Mouse (Mus musculus) liver, embryonic 14.5 days (tissue): ENCODE measurements around the gene Gtf3c5. TPM values are rescaled to one million over a fixed set of nuclear protein-coding genes. Genes with fewer than 3 reads are reported as not detected.

ENCODE experiments used
- ATAC-seq: fragments of 200-750 bp; cut with Nextera tagmentation; 2 replicates; pipeline ENCODE4 v1.8.0; 2017; ENCODE audit warnings: moderate number of reproducible peaks, mild to moderate bottlenecking, moderate library complexity; ENCODE audit not compliant: insufficient read depth
- DNase-seq, 3 experiments: peaks; one replicate each; pipeline ENCODE4 v3.0.0-alpha.2; 2012 to 2013; ENCODE audit warnings: low read depth in 3 of 3, low spot score in 3 of 3
- H3K27ac ChIP-seq: fragments of 300-500 bp; sonication (generic); 2 replicates; pipeline ENCODE4 v1.5.1; 2014; ENCODE audit warnings: moderate library complexity, mild to moderate bottlenecking, control low read depth, inconsistent platforms
- H3K27me3 ChIP-seq: fragments of 300-500 bp; sonication (generic); 2 replicates; pipeline ENCODE4 v1.6.1; 2014; ENCODE audit warnings: mild to moderate bottlenecking, low read length, moderate library complexity; ENCODE audit not compliant: control insufficient read depth, insufficient read depth
- H3K36me3 ChIP-seq: fragments of 300-500 bp; sonication (generic); replicated peaks from 2 replicates; pipeline ENCODE4 v1.6.1; 2014; ENCODE audit warnings: low read depth; ENCODE audit not compliant: control insufficient read depth, insufficient read depth
- H3K4me1 ChIP-seq, 2 experiments: fragments of 200-500 bp in 1 of 2; fragments of 300-500 bp in 1 of 2; sonication (generic) in 1 of 2; replicated peaks; 2 replicates each; pipeline ENCODE4 v1.6.1; 2012 to 2014; ENCODE audit warnings: antibody characterized with exemption in 1 of 2, inconsistent platforms in 1 of 2, low read length in 1 of 2; ENCODE audit not compliant: control insufficient read depth in 2 of 2, insufficient read depth in 2 of 2
- H3K4me2 ChIP-seq: fragments of 300-500 bp; sonication (generic); 2 replicates; pipeline ENCODE4 v1.6.1; 2014; ENCODE audit warnings: low read depth, mild to moderate bottlenecking, control low read depth, moderate library complexity
- H3K4me3 ChIP-seq, 2 experiments: fragments of 200-500 bp in 1 of 2; fragments of 300-500 bp in 1 of 2; sonication (generic) in 1 of 2; 2 replicates each; pipeline ENCODE4 v1.5.1; 2012 to 2014; ENCODE audit warnings: low read depth in 2 of 2, low read length in 2 of 2, mild to moderate bottlenecking in 2 of 2, control low read depth in 1 of 2, inconsistent platforms in 1 of 2, moderate library complexity in 1 of 2; ENCODE audit not compliant: insufficient read depth in 1 of 2
- H3K9ac ChIP-seq: fragments of 300-500 bp; sonication (generic); replicated peaks from 2 replicates; pipeline ENCODE4 v1.6.1; 2014; ENCODE audit warnings: mild to moderate bottlenecking, control low read depth, moderate library complexity
- H3K9me3 ChIP-seq: fragments of 300-500 bp; sonication (generic); 2 replicates; pipeline ENCODE4 v1.6.1; 2016; ENCODE audit warnings: low read length, mixed read lengths; ENCODE audit not compliant: control insufficient read depth
- CTCF ChIP-seq: IDR thresholded peaks from 2 replicates; pipeline ENCODE4 v1.5.1; 2016; ENCODE audit warnings: antibody characterized with exemption, low read depth, control low read depth
- EP300 ChIP-seq: IDR thresholded peaks from 2 replicates; pipeline ENCODE4 v1.6.1; 2016; ENCODE audit warnings: antibody characterized with exemption, low read depth
- WGBS: fragments of 180-500 bp; shearing (Covaris S2); extraction: QIAGEN DNeasy Blood & Tissue Kit; methylation state at CpG from one replicate; pipeline ENCODE4 v1.1.7; 2014; ENCODE audit not compliant: insufficient replicate concordance; 5-methylcytosine and 5-hydroxymethylcytosine counted together
- polyA plus RNA-seq, 2 experiments: library from polyadenylated mRNA; depleted of rRNA in 1 of 2; stranded (reverse) in 1 of 2; unstranded in 1 of 2; fragments of >200 nt; fragmentation: Nextera tagmentation in 1 of 2; extraction: Ambion mirVana in 1 of 2; gene quantifications; 2 replicates each; pipeline versions ENCODE4 v1.2.1 to v1.2.3; 2012 to 2014

Gtf3c5 gene
- polyA plus RNA-seq, 2 experiments = 7.6 to 11.6 TPM

- no peak overlapping the region for H3K27ac ChIP-seq
- H3K4me3 ChIP-seq = no peak overlapping the region
- H3K9ac ChIP-seq = no peak overlapping the region
- 0 out of 2 replicates have a peak, but pooled peaks have one; percentile 29 for ATAC-seq
- peaks cover 0 to 3% of the 10 kb centered on the region in 2 experiments; a peak in 1 of 4 replicates for H3K4me1 ChIP-seq
- no peak overlapping the region for H3K4me2 ChIP-seq
- no peak for DNase-seq
- H3K36me3 ChIP-seq = no peaks in the 10 kb centered on the region
- TF ChIP-seq CTCF = no peak
- TF ChIP-seq EP300 = no peak
- no peaks in the 10 kb centered on the region for H3K27me3 ChIP-seq
- WGBS = 42% methylated on average over 5 of the region's 5 CpGs
- H3K9me3 ChIP-seq = no peaks in the 10 kb centered on the region
Observed at GRCm38 (mm10) chr2:28523643-28524117, 59.9 kb downstream of the Gtf3c5 start.

- H3K9ac ChIP-seq = no peak overlapping the region
- H3K4me2 ChIP-seq = no peak overlapping the region
- TF ChIP-seq CTCF (no peak), EP300 (no peak)
- H3K27ac ChIP-seq = no peak overlapping the region
- no peaks in the 10 kb centered on the region for H3K27me3 ChIP-seq
- 57% methylated on average over 4 of the region's 4 CpGs for WGBS
- H3K4me1 ChIP-seq = peaks cover 0 to 3% of the 10 kb centered on the region in 2 experiments; a peak in 1 of 4 replicates
- ATAC-seq = no peak
- no peaks in the 10 kb centered on the region for H3K36me3 ChIP-seq
- no peak for DNase-seq
- no peak overlapping the region for H3K4me3 ChIP-seq
- H3K9me3 ChIP-seq = no peaks in the 10 kb centered on the region
Observed at GRCm38 (mm10) chr2:28522166-28522565, 61.4 kb downstream of the Gtf3c5 start.

GRCm38 (mm10) chr2:28521571-28522151 is 61.9 kb downstream of the Gtf3c5 start:
- WGBS = 66% methylated on average over 6 of the region's 6 CpGs
- H3K27ac ChIP-seq = no peak overlapping the region
- H3K27me3 ChIP-seq = no peaks in the 10 kb centered on the region
- peaks cover 0 to 3% of the 10 kb centered on the region in 2 experiments; a peak in 1 of 4 replicates for H3K4me1 ChIP-seq
- no peaks in the 10 kb centered on the region for H3K36me3 ChIP-seq
- ATAC-seq = no peak
- H3K9me3 ChIP-seq = no peaks in the 10 kb centered on the region
- TF ChIP-seq EP300 (no peak), CTCF (no peak)
- DNase-seq = no peak
- no peak overlapping the region for H3K4me3 ChIP-seq
- no peak overlapping the region for H3K9ac ChIP-seq
- no peak overlapping the region for H3K4me2 ChIP-seq

DNA sequence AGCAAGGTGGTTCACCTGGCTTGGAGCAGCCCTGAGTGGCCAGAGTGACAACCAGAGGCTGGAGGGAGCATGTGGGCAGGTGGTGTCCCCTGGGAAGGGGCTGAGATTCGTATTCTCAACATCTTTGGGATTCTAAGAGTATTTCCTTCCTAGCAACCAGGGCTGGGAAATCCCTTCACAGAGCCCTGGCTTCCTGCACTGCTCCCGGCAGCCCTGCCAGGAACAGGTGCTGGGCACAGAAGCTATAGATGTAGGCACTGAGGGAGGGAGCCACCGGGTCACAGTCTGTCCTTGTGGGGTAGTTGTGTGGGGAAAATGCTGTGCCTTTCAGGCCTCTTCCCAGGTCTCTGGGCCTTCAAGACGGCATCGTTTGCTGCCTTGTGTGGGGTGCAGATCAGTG is 63.0 kb downstream of the Gtf3c5 start:
- Histone ChIP-seq H3K9ac (no peak overlapping the region), H3K4me1 (no peaks in the 10 kb centered on the region; a peak in 1 of 4 replicates), H3K27ac (no peak overlapping the region), H3K36me3 (no peaks in the 10 kb centered on the region), H3K27me3 (no peaks in the 10 kb centered on the region), H3K4me3 (no peak overlapping the region), H3K9me3 (no peaks in the 10 kb centered on the region), H3K4me2 (no peak overlapping the region)
- ATAC-seq (no peak), DNase-seq (no peak)
- WGBS = 57% methylated on average over 5 of the region's 5 CpGs
- TF ChIP-seq EP300 (no peak), CTCF (no peak)

- no peak for TF ChIP-seq EP300
- TF ChIP-seq CTCF = no peak
- 74% methylated on average over 2 of the region's 2 CpGs for WGBS
Observed at GRCm38 (mm10) chr2:28518231-28518630, 65.3 kb downstream of the Gtf3c5 start.

More at GRCm38 (mm10) chr2:28518231-28518630, 65.3 kb downstream of the Gtf3c5 start:
- peaks cover 11% of the 10 kb centered on the region for H3K27me3 ChIP-seq
- no peaks in the 10 kb centered on the region for H3K9me3 ChIP-seq
- 0 out of 4 replicates have a peak, but pooled peaks cover 0 to 3% of the 10 kb centered on the region in 2 experiments for H3K4me1 ChIP-seq
- H3K9ac ChIP-seq = no peak overlapping the region
- ATAC-seq (no peak), DNase-seq (no peak)
- H3K27ac ChIP-seq = no peak overlapping the region
- H3K4me2 ChIP-seq = no peak overlapping the region
- H3K36me3 ChIP-seq = no peaks in the 10 kb centered on the region
- no peak overlapping the region for H3K4me3 ChIP-seq
